Mouse (Mus musculus) urinary bladder, adult 2 months (tissue): ENCODE data around the gene D030056L22Rik. TPM values are rescaled to one million over a fixed set of nuclear protein-coding genes. Genes with fewer than 3 reads are reported as not detected.

Experiments used
- DNase-seq: peaks from one replicate; pipeline ENCODE4 v3.0.0; 2022; ENCODE audit warnings: low spot score
- polyA plus RNA-seq: library from polyadenylated mRNA; depleted of rRNA; stranded (reverse); fragments of >200 nt; gene quantifications from 2 replicates; pipeline ENCODE4 v1.2.3, GENCODE M21; 2012; rRNA removed

The D030056L22Rik gene
- polyA plus RNA-seq, result 15.6 and 21.1 TPM in 2 replicates

DNA sequence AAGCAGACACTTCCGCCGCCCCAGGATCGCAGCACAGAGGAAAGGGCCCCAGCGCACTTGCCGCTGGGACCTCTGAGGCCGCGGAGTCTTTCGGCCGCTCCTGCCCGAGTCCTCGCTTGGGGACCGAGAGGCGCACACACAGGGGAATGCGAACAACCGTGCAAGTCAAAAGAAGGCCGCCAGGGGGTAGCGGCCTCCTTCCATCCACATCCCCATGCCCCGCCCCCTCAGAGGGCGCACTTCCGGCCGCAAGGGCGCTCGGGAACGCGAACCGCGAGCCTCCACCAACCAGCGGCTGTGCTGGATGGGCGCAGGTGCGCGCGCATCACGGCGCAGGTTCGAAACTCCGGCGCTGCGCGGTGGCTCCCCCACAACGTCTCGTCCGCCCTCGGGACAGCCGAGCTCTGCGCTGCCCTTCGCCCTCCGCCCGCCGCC lies at the start of gene D030056L22Rik:
D030056L22Rik (plus strand) TSS at position 328 of the 435 bp plus-strand sequence.
- peak; percentile 95 for DNase-seq

DNA sequence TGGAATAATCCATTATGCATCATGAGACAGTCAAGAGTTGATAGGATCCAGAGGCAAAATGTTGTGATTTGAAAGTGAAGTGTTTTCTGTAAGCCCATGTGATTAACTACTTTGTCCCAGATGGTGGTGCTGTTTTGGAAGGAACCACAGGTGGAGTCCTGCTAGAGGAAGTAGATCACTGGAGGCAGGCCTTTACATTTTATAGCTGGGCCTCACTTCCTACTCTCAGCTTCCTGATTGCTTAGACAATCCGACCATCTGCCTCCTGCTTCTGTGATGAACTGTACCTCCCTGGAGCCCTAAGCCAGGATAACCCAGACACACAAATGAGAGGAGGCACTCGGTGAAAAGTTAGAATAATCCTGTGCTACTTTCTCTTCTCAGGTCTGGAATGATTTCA lies 49.1 kb upstream of the D030056L22Rik start:
- no peak for DNase-seq

DNA sequence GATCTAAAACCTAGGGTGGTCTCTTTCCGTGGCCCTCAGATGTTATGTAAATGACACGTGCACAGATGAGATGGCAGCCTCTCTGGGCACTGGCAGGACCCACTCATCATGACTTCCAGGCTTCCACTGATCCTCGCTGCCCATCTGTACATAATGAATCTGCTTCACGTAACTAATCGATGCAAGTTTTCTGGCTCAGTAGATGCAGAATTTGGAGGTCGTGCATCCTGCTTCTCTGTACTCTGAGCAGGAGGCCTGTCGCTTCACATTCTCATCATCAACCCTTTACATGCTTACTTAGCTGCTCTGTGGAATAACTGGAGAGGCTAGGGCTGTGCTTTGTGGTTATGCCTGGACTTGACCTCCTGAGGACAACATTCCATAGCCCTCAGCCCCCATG lies 46.0 kb upstream of the D030056L22Rik start:
- DNase-seq, result no peak

DNA sequence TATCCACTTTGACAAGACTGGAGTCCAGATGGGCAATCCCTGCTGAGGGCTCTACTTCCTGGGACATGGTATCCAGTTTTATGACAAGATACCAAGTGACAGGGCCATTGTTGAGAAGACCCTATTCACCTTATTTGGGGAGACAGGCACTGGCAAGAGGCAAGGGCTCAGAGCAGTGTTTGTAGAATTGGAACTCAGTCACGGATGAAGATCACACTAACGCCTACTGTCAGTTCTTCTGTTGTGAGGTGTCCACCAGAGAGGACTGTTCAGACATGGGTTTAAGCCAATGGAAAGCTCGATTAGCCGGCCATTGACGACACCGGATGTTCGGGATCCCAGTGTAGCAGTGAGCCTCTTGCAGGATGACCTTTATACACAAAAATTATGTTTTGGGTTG lies 43.4 kb upstream of the D030056L22Rik start:
- DNase-seq, result no peak

DNA sequence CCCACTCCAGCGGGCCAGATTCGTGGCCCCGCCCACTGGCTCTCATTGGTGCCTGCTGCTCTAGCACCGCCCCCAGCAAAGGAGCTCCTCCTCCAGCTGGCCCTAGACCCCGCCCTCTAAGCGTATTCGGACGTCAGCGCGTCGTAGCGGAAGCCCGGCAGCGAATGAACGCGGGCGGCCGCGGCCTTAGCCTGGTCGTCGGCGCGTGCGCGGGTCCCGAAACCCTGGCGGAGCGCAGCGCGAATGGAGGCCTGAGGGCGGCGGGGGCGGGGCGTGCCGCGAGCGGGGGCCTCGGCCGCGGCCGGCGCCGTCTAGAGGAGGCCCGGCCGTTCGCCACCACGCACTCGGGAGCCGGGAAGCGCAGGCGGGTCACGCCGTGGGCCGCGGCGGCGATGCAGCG lies 42.4 kb upstream of the D030056L22Rik start, which contains the start of gene Carnmt1:
Carnmt1 (plus strand) TSS at position 157 of the 400 bp plus-strand sequence.
- DNase-seq, result peak; percentile 91

DNA sequence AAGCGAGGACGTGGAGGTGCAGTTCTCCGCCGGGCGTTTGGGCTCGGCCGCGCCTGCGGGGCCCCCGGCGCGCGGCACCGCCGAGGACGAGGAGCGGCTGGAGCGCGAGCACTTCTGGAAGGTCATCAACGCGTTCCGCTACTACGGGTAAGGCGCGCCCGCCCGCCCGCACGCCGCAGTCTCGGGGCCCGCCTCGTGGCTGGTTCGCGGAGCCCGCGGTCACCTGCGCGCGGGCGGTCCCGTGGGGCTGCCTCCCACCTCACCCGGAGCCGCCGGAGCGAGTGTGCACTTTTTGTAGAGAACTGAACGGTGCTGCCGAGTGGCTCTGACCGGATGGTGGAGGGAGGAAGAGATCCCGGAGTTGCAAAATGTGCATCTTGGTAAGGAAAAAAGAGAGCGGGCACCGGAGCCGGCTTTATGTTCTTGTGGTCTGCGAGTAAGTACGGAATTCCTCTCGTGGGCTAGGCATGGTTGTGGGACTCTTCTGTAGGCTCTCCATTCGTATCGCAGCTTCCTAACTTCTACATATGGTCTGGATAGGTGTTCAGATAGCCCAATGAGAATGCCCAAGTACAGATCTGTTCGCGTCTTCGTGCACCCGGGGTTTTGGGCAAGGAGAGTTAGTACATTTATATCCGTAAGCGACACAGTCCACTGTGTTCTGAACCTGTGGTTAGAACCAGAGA lies 41.8 kb upstream of the D030056L22Rik start:
- DNase-seq, result peak; percentile 47

DNA sequence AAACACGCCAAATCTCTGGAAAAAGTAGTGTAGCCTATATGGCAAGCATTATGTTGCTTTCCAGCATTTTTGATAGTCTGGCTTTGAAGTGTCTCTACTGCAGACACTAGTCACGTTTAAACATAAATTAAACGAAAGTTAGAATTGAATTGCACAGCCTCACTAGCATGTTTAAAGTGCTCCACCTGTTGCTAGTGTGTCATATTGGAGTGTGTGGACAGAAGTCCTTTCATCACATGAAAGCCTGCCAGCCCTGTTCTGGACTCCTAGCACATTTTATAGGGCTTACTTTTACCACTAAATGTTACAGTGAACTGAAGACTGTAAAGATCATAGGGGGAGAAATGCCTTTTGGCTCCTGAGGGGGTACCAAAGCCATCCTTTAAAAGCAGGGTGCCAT lies 40.5 kb upstream of the D030056L22Rik start:
- no peak for DNase-seq

DNA sequence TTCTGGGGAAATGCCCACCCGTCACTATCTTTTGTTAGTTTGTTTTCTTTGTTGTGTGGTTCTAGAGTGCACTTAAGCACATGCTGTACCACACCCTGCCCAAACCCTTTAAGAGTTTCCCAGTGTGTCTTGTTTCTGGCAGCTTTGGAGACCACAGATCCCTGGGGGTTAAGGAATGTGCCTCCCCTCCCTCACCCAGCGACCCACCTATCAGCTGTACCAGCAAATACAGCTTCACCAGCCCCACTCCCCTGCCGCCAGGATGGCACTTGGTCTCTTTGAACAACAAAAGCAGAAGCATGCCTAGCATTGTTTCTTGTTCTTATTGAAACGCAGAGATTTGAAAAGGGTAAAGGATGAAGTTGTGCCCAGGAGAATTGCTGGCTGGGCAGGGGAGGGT lies 39.9 kb upstream of the D030056L22Rik start:
- DNase-seq, result no peak

DNA sequence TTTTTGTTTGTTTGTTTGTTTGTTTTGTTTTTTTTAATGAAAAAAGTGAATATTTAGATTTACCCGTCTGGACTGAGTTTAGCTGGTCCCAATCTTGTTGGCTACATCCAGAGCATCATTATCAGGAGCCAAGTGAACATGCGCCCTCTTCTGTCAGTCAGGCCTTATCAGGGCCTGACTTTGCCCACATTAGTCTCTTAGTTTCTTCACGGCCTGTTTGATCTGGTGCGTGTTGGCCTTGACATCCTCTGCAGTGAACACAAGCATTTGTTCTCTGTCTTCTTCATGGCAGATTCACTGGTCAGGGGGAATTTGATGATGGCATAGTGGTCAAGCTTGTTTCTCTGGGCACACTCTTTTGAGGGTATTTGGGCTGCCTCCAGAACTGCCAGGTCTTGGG lies 30.9 kb upstream of the D030056L22Rik start:
- DNase-seq, result no peak

DNA sequence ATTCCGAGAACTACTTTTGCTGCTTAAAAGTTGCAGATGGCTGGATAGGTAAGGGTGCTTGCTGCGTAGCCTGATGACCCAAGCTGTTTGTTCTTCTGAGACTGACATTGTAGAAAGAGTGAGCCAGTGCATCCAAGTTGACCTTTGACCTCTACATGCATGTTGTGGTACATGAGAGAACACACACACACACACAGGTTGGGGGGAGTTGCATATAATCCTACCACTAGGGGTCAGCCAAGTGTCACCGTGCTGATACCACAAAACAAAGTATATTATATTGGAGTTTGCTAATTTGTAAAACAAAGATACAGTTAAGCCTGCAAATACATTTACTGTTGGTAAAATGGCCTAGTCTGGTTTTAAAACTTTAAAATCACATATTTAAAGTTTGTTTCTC lies 25.4 kb upstream of the D030056L22Rik start:
- no peak for DNase-seq

DNA sequence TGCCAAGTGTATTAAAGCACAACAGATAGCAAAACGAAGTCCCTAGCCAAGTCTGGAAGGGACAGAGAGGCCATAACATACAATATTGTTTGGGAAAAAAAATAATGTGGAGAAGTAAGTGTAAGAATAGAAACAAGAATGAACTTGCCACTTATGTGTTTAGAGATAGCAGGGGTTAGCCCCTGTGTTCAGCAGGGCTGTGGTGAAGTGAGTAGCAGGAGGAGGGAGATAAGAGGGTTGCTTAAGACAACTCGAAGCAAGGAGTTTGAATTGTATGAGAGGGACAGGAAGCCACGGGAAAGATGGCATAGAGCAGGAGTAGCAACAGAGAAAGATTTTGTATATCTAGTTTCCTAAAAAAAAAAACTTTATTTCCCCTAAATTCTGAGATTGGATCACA lies 20.8 kb upstream of the D030056L22Rik start:
- DNase-seq, result no peak

DNA sequence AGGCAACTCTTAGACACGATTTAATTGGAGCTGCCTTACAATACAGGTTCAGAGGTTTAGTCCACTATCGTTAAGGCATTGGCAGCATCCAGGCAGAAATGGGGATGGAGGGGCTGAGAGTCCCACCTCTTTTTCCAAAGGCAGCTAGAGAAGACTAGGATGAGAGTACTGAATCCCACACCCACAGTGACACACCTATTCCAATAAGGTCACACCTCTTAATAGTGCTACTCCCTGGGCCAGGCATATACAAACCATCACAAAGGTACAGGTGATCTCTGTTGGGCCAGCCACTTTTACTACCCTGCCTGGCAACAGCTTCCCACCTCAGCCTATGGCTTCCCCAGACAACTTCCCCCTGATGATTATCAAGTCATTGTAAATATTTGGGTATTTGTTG lies 20.2 kb upstream of the D030056L22Rik start:
- DNase-seq, result no peak

DNA sequence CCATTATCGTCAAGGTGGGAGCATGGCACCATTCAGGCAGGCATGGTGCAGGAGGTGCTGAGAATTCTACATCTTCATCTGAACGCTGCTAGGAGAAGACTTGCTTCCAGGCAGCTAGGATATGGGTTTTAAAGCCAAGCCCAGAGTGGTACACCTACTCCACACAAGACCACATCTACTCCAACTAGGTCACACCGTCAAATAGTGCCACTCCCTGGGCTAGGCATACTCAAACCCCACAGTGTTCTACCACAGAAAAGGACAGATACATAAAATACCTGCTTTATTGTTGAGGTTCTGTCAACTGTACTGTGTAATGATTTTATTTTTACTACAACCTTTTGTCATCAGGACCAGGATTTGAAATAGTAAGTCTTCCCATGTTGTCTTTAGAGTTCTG lies 17.9 kb upstream of the D030056L22Rik start:
- DNase-seq, result no peak

DNA sequence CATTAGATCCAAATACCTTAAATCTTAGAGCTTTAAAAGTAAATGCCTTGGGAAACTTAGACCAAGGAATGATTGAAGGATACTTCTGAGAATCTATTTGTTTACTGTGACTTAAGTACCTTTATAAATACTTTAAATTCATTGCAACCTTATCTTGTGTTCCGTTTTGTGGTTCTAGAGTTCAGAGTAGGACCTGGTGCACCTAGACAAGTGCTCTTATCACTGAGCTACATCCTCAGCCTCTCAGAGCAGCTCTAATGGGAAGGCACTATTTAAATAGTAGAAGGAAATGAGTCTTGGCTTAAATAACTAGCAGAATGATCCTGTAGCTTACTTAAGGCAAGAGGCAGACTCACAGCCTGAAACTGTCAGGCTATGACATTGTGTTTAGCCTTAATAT lies 17.4 kb upstream of the D030056L22Rik start:
- DNase-seq, result no peak

DNA sequence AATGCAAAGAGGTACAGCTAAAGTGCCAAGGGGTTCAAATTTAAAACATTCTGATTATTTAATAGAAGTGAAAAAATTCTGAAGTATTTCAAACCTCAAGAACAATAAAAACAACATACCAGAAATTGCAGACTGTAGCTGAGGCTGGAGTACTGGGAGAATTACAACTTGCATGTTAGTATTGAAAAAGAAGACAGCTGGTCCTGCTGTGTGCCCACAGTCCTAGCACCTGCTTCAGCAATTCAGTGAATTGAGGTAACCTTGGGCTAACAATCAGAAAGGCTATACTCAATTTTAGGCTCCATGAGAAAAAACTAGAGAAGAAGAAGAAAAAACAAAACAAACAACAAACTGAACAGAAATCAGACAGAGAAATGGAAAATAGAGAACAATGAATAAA lies 4.9 kb upstream of the D030056L22Rik start:
- DNase-seq, result no peak

DNA sequence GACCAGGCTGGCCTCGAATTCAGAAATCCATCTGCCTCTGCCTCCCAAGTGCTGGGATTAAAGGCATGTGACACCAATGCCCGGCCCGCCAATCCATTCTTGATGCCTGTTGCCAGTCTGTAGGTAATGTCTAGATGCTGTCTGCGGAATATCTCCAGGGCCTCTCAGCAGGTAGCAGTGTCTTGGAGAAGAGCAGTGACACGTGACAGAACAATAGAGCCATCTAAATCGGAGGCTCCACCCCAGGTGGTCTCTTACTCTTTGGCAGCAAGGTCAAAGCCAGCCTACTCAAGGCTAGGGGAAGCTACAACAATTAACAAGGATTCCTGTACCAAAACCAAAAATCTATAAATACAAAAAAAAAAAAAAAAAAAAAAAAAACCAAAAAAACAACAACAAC lies 2.1 kb upstream of the D030056L22Rik start:
- no peak for DNase-seq

DNA sequence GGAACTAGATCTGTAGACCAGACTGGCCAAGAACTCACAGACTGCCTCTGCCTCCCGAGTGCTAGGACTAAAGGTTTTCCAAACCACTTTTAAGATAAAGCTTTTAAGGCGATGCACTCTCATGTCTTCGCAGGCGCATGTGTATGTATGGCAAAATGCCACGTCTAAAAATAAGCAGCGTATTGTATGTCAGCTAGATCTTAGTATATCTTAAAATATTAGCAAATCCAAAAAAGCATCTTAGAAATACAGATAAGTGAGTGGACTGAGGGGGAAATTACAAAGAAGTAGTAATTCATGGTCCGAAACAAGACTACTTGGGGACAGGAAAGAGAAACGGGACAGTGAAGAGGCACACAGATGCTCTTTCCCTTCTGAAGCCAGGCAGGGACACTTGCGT lies 1.4 kb upstream of the D030056L22Rik start:
- DNase-seq, result no peak

DNA sequence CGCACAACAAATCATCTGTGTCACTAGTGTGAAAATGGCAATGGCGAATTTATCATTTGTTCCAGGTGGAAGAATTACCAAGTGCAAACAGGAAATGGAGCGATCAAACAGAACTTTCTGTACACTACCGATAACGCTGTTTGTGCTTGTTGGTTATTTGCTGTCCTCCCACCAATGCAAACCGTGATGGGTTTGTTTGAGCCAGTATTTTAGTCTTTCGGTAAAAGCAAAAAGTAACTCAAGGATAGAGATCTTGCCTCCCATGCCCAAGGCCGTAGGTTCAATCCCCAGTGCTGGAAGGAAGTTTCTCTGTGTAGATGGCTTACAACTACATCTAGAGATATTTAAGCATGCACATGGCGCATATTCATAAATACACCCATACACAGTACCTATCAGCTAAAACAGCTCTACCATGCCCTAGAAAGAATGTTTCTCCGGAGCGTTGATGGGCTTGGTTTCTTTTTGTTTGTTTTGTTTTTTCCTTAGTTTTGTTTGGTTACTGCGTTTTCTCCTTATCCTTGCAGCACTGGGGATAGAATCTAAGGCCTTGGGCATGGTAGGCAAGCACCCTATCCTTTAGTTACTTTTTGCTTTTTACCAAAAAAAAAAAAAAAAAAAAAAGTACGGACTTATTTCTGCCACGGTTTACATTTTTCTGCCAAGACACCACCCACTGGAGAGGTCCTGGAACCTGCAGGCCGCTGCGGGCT lies 684 bp upstream of the D030056L22Rik start:
- DNase-seq, result no peak

DNA sequence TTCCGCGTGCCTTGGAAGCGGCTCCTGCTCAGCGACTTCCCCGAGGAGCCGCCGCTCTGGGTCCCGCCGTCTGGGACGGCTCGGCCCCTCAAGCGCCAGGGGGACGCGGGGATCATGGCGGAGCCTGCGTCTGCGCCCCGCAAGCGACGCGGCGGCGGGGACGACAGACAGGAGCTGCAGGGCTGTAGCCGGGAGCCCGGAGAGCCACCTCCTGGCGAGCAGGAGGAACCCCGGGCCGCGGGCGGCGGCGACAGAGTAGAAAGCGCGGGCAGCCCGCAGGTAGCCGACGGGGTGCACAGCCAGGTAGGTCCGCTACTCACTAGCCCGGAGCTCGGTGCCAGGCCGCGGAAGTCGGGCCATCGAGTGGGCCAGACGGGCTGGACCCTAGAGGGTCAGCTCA lies 364 bp downstream of the D030056L22Rik start:
- peak; percentile 47 for DNase-seq

DNA sequence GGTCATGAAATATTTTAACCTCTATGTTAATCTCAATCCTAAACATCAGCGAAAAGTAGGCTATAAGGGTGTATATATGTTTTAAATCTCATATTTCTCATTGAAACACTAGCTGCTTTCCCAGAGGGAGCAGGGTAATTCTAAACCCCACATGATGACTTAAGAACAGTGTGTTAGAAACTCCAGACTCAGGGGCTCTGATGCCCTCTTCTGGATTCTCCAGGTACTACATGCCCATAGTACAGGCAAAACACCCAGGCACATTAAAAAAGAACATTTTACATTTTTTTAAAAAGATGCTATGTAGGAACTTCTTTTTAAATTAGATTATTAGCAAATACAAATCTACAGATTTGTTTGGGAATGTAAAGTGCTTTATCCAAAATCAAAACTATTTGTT lies 3.4 kb downstream of the D030056L22Rik start:
- no peak for DNase-seq

DNA sequence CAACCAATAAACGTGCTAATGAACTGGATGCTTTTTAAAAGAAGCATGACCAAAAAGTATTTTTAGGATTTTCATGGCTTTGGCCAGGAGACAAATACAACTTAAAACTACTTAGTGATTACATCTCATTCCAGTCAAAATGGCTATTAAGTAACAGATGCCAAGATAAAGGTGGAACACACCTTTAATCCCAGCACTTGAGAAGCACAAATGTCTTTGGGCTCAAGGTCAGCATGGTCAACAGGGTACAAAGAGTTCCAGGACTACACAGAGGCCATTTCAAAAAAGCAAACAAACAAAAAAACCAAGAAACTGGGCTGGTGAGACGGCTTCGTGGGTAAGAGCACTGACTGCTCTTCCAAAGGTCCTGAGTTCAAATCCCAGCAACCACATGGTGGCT lies 7.3 kb downstream of the D030056L22Rik start:
- DNase-seq, result no peak

DNA sequence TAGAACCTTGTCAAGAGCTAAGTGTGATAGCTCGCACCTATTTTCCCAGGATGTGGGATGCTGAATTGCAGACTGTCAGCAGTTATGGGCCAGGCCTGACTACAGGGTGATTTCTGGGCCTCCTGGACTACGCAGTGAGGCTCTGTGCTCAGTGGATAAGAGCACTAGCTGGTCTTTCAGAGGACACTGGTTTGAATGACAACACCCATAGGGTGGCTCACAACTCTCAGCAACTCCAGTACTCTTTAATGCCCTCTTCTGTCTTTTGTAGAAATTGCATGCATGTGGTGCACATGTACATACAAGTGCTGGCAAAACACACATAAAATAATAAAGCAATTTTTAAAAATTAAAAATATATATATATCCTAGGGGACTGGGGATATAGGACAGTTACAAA lies 12.2 kb downstream of the D030056L22Rik start:
- DNase-seq, result no peak

DNA sequence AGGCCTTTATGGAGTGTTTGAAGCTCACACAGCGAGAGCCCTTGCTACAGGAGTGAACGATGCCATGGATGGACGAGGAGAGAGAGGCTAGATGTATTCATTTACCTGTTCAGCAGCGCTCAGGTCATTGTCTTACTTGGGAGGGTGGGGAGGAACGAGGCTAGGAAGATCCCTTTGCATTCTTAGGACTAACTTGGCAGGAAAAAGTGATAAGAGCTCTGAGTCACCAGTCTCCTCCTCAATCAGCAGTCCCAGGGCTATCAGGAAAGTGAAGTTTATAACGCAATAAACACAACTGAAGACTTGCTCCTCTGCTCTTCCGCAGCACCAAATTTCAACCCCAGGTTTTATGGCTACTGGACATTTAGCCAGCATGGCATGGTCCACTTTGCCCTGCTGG lies 17.3 kb downstream of the D030056L22Rik start:
- no peak for DNase-seq
